Mouse (Mus musculus) forebrain, embryonic 12.5 days (tissue): ENCODE data around the gene Glce. TPM values are rescaled to one million over a fixed set of nuclear protein-coding genes. Genes with fewer than 3 reads are reported as not detected.
A peak's percentile ranks its signal among the peaks of the same experiment; 100 is the strongest.

ENCODE experiments used
- ATAC-seq: fragments of 200-750 bp; cut with Nextera tagmentation; 2 replicates; pipeline ENCODE4 v1.8.0; 2017; ENCODE audit warnings: moderate TSS enrichment; ENCODE audit not compliant: low FRiP score
- H3K27ac ChIP-seq: fragments of 300-500 bp; sonication (generic); 2 replicates; pipeline ENCODE4 v1.5.1; 2016; ENCODE audit warnings: mild to moderate bottlenecking
- H3K27me3 ChIP-seq: fragments of 300-500 bp; sonication (generic); 2 replicates; pipeline ENCODE4 v1.6.1; 2016; ENCODE audit warnings: mild to moderate bottlenecking
- H3K36me3 ChIP-seq: fragments of 300-500 bp; sonication (generic); replicated peaks from 2 replicates; pipeline ENCODE4 v1.6.1; 2016; ENCODE audit warnings: mild to moderate bottlenecking
- H3K4me1 ChIP-seq: fragments of 300-500 bp; sonication (generic); 2 replicates; pipeline ENCODE4 v1.6.1; 2016
- H3K4me2 ChIP-seq: fragments of 300-500 bp; sonication (generic); 2 replicates; pipeline ENCODE4 v1.6.1; 2016; ENCODE audit warnings: mild to moderate bottlenecking, moderate library complexity
- H3K4me3 ChIP-seq: fragments of 300-500 bp; sonication (generic); replicated peaks from 2 replicates; pipeline ENCODE4 v1.5.1; 2016; ENCODE audit warnings: mild to moderate bottlenecking
- H3K9ac ChIP-seq: fragments of 300-500 bp; sonication (generic); 2 replicates; pipeline ENCODE4 v1.6.1; 2016; ENCODE audit warnings: mild to moderate bottlenecking
- H3K9me3 ChIP-seq: fragments of 300-500 bp; sonication (generic); 2 replicates; pipeline ENCODE4 v1.6.1; 2016
- WGBS: fragments of 180-500 bp; shearing (Covaris S2); methylation state at CpG from one replicate; pipeline ENCODE4 v1.1.7; 2016; 5-methylcytosine and 5-hydroxymethylcytosine counted together
- microRNA-seq: library from miRNA; unstranded; fragments of <30 nt; microRNA quantifications from one replicate; pipeline ENCODE4, GENCODE M21; 2017
- polyA plus RNA-seq: library from polyadenylated mRNA; unstranded; fragments of >200 nt; fragmentation: Nextera tagmentation; extraction: Ambion mirVana; gene quantifications from 2 replicates; pipeline ENCODE4 v1.2.1, GENCODE M21; 2016

The Glce gene
- polyA plus RNA-seq, 1 experiment from 2014 or later: 19.6 TPM

GRCm38 (mm10) chr9:62021583-62022120 lies 100.8 kb downstream of the Glce start:
- H3K27ac ChIP-seq: no peak overlapping the region
- no peak overlapping the region for H3K4me2 ChIP-seq
- 74% methylated on average over 7 of the region's 7 CpGs for WGBS
- H3K4me1 ChIP-seq: peaks cover 4% of the 10 kb centered on the region
- no peak overlapping the region for H3K4me3 ChIP-seq
- H3K9me3 ChIP-seq: no peaks in the 10 kb centered on the region
- H3K9ac ChIP-seq: no peak overlapping the region
- peaks cover 27% of the 10 kb centered on the region for H3K27me3 ChIP-seq
- H3K36me3 ChIP-seq: no peaks in the 10 kb centered on the region
- ATAC-seq: no peak

GRCm38 (mm10) chr9:62020259-62020658 lies 102.2 kb downstream of the Glce start:
- H3K27me3 ChIP-seq: peaks cover 14% of the 10 kb centered on the region
- no peak overlapping the region for H3K4me3 ChIP-seq
- 82% methylated on average over 7 of the region's 7 CpGs for WGBS
- ATAC-seq: no peak
- no peaks in the 10 kb centered on the region for H3K36me3 ChIP-seq
- H3K9me3 ChIP-seq: no peaks in the 10 kb centered on the region
- no peak overlapping the region for H3K4me2 ChIP-seq
- no peak overlapping the region for H3K9ac ChIP-seq
- H3K4me1 ChIP-seq: no peaks in the 10 kb centered on the region
- no peak overlapping the region for H3K27ac ChIP-seq

GRCm38 (mm10) chr9:62018229-62019093 lies 104.0 kb downstream of the Glce start:
- no peak overlapping the region for H3K4me3 ChIP-seq
- H3K4me2 ChIP-seq: no peak overlapping the region

GRCm38 (mm10) chr9:62017329-62017728 lies 105.1 kb downstream of the Glce start:
- H3K4me1 ChIP-seq: no peaks in the 10 kb centered on the region
- no peak overlapping the region for H3K4me3 ChIP-seq
- no peak overlapping the region for H3K4me2 ChIP-seq
- ATAC-seq: no peak
- H3K27ac ChIP-seq: no peak overlapping the region
- H3K9ac ChIP-seq: no peak overlapping the region
- WGBS: 87% methylated on average over 6 of the region's 6 CpGs
- no peaks in the 10 kb centered on the region for H3K27me3 ChIP-seq
- no peaks in the 10 kb centered on the region for H3K36me3 ChIP-seq
- H3K9me3 ChIP-seq: no peaks in the 10 kb centered on the region

More at GRCm38 (mm10) chr9:62018229-62019093, 104.0 kb downstream of the Glce start:
- Histone ChIP-seq H3K4me1 (no peaks in the 10 kb centered on the region), H3K36me3 (no peaks in the 10 kb centered on the region), H3K27me3 (no peaks in the 10 kb centered on the region), H3K9ac (no peak overlapping the region), H3K9me3 (no peaks in the 10 kb centered on the region), H3K27ac (no peak overlapping the region)
- 84% methylated on average over 14 of the region's 14 CpGs for WGBS
- ATAC-seq: no peak

GRCm38 (mm10) chr9:62015504-62015903 lies 107.0 kb downstream of the Glce start:
- WGBS: 58% methylated on average over 3 of the region's 3 CpGs
- Histone ChIP-seq H3K4me2 (no peak overlapping the region), H3K4me1 (no peaks in the 10 kb centered on the region), H3K27ac (no peak overlapping the region), H3K4me3 (no peak overlapping the region), H3K9me3 (no peaks in the 10 kb centered on the region), H3K27me3 (no peaks in the 10 kb centered on the region), H3K9ac (no peak overlapping the region), H3K36me3 (no peaks in the 10 kb centered on the region)
- no peak for ATAC-seq

GRCm38 (mm10) chr9:62013316-62014097 lies 108.9 kb downstream of the Glce start:
- no peak overlapping the region for H3K4me3 ChIP-seq
- no peaks in the 10 kb centered on the region for H3K36me3 ChIP-seq
- no peak overlapping the region for H3K9ac ChIP-seq
- no peak overlapping the region for H3K4me2 ChIP-seq
- H3K9me3 ChIP-seq: no peaks in the 10 kb centered on the region
- 72% methylated on average over 12 of the region's 12 CpGs for WGBS
- no peak for ATAC-seq
- no peak overlapping the region for H3K27ac ChIP-seq
- H3K27me3 ChIP-seq: no peaks in the 10 kb centered on the region
- H3K4me1 ChIP-seq: no peaks in the 10 kb centered on the region

- no peak for ATAC-seq
- H3K27me3 ChIP-seq: no peaks in the 10 kb centered on the region
- 82% methylated on average over 5 of the region's 5 CpGs for WGBS
Measured at GRCm38 (mm10) chr9:62008360-62008759, 114.1 kb downstream of the Glce start.

More at GRCm38 (mm10) chr9:62008360-62008759, 114.1 kb downstream of the Glce start:
- Histone ChIP-seq H3K27ac (no peak overlapping the region), H3K4me2 (no peak overlapping the region), H3K36me3 (no peaks in the 10 kb centered on the region), H3K4me3 (no peak overlapping the region), H3K4me1 (peaks cover 12% of the 10 kb centered on the region), H3K9me3 (no peaks in the 10 kb centered on the region), H3K9ac (no peak overlapping the region)

Small RNAs within 50 kb of the gene (microRNA-seq; reads per million reads assigned to microRNA genes)
- 2.4 reads per million, percentile 3 among the genes with 10 or more reads in this experiment for gene Mir5133

Other genes starting within 250 kb of the Glce start
- gene Rplp1, start 208.1 kb downstream of the Glce start, polyA plus RNA-seq: 758 and 840 TPM in 2 replicates
- gene Kif23, start 175.9 kb downstream of the Glce start, polyA plus RNA-seq: 104 and 106 TPM in 2 replicates
- 0.47 and 0.56 TPM in 2 replicates for gene Paqr5, start 95.8 kb downstream of the Glce start, polyA plus RNA-seq
- not detected in 2 replicates for gene Spesp1, start 159.6 kb upstream of the Glce start, polyA plus RNA-seq
- 203 and 223 TPM in 2 replicates for gene Anp32a, start 218.6 kb upstream of the Glce start, polyA plus RNA-seq